Mouse (Mus musculus) cerebellum, postnatal 10 days (tissue): ENCODE measurements at regions not wholly inside any gene's neighbourhood (a gene's known extent, or its start where the extent isn't known, plus 50 kb on each side); places are given as distances from the start of the nearest gene placed in this dataset.
"Not testable (repeated sequence)": the region's sequence is repeated elsewhere in the genome, so short reads cannot be mapped to it uniquely, and the experiment has no call there.

ENCODE experiments used
- DNase-seq, 2 experiments: peaks; one replicate each; pipeline ENCODE4 v3.0.0; 2021; ENCODE audit warnings: mixed read lengths in 2 of 2

GRCm38 (mm10) chr5:39334241-39334640 is 421.0 kb downstream of the Hs3st1 start:
- no peak for DNase-seq

- DNase-seq = peak in 1 of 2 experiments; percentile 30
Observed at GRCm38 (mm10) chr5:39325399-39325798, 429.9 kb downstream of the Hs3st1 start.

GRCm38 (mm10) chr5:39316478-39316877 is 438.8 kb downstream of the Hs3st1 start:
- DNase-seq = no peak

GRCm38 (mm10) chr5:39311211-39311610 is 434.6 kb upstream of the Clnk start:
- DNase-seq = no peak

GRCm38 (mm10) chr5:39305794-39306193 is 429.2 kb upstream of the Clnk start:
- DNase-seq = no peak

- DNase-seq = no peak
Observed at GRCm38 (mm10) chr5:39292849-39293248, 416.2 kb upstream of the Clnk start.

- no peak for DNase-seq
Observed at GRCm38 (mm10) chr5:39281021-39281420, 404.4 kb upstream of the Clnk start.

- peak; percentile 64 to 77 for DNase-seq
Observed at GRCm38 (mm10) chr5:39273710-39274385, 397.2 kb upstream of the Clnk start.

GRCm38 (mm10) chr5:39267106-39267505 is 390.5 kb upstream of the Clnk start:
- no peak for DNase-seq

GRCm38 (mm10) chr5:39260721-39261190 is 384.1 kb upstream of the Clnk start:
- no peak for DNase-seq

GRCm38 (mm10) chr5:39257745-39258144 is 381.1 kb upstream of the Clnk start:
- DNase-seq = no peak

GRCm38 (mm10) chr5:39252206-39252605 is 375.6 kb upstream of the Clnk start:
- DNase-seq = no peak

GRCm38 (mm10) chr5:39251021-39251420 is 374.4 kb upstream of the Clnk start:
- DNase-seq = no peak

- no peak for DNase-seq
Observed at GRCm38 (mm10) chr5:39219698-39220097, 343.1 kb upstream of the Clnk start.

GRCm38 (mm10) chr5:39216326-39216725 is 339.7 kb upstream of the Clnk start:
- DNase-seq = no peak

- peak; percentile 33 to 38 for DNase-seq
Observed at GRCm38 (mm10) chr5:39215016-39215415, 338.4 kb upstream of the Clnk start.

- peak in 1 of 2 experiments; percentile 9 for DNase-seq
Observed at GRCm38 (mm10) chr5:39212550-39212949, 335.9 kb upstream of the Clnk start.

- no peak for DNase-seq
Observed at GRCm38 (mm10) chr5:39198856-39199255, 322.2 kb upstream of the Clnk start.

GRCm38 (mm10) chr5:39191153-39191552 is 314.5 kb upstream of the Clnk start:
- not testable (repeated sequence) for DNase-seq

- DNase-seq = no peak
Observed at GRCm38 (mm10) chr5:39181616-39182402, 305.2 kb upstream of the Clnk start.

- peak; percentile 73 to 81 for DNase-seq
Observed at GRCm38 (mm10) chr5:39181028-39181427, 304.4 kb upstream of the Clnk start.

- DNase-seq = no peak
Observed at GRCm38 (mm10) chr5:39177891-39178290, 301.3 kb upstream of the Clnk start.

- peak; percentile 48 to 54 for DNase-seq
Observed at GRCm38 (mm10) chr5:39176906-39177305, 300.3 kb upstream of the Clnk start.

GRCm38 (mm10) chr5:39173491-39173890 is 296.9 kb upstream of the Clnk start:
- peak in 1 of 2 experiments; percentile 17 for DNase-seq
